Mouse (Mus musculus) kidney, postnatal 10 days (tissue): ENCODE results near the gene Sco2.

Source experiments
- DNase-seq: peaks from one replicate; pipeline ENCODE4 v3.0.0; 2021; ENCODE audit warnings: mixed read lengths

Sco2 gene

DNA sequence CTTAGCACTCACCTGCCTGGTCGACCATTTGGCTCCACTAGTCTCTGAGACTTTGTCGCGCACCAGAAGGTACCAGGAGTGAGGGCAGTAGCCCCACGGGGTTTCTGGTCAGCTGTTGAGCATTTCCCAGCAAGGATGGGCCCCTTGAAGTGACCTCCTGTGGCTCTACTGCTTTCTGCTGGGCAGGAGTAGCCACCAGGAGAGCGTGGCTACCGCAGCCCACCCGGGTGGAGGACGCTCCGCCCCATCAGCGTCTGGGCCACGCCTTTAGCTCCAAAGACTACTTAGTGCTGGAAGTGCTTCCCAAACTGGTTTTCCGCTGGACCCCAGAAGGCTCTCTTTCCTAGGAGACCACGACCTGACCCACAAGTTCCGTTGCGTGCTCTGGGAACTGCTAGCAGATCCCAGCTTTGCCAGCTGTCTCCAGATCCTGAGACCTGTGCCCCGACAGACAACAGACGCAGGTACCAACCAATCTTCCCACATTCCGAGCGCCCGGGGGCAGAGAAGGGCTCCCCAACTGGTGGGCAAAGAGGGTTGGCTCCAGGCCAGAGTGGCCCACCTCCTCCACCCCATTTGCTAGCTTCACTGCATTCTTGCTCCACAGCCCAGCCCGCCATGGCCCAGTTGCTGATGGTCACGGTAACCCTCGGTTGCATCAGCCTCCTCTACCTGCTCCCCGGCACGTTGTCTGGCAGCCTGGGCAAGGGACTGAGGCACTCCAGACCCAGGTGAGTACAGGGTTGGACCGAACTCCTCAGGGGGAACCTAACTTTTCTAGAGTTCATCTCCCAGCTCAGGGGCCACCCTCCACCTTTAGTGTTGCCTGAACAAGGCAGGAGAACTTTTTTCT is 50.8 kb downstream of the Sco2 start, which contains the start of gene Adm2:
TSS of gene Adm2 (plus strand) at position 51 of the 853 bp plus-strand sequence.
- peak; percentile 31 for DNase-seq
